Mouse (Mus musculus) ES-Bruce4 (cell line): Measurements from ENCODE around the gene Brpf1. TPM values are rescaled to one million over a fixed set of nuclear protein-coding genes. Genes with fewer than 3 reads are reported as not detected.
A peak's percentile ranks its signal among the peaks of the same experiment; 100 is the strongest.

Experiments used
- H3K27ac ChIP-seq: 2 replicates; pipeline ENCODE4 v1.5.1; 2012; ENCODE audit warnings: low read length, inconsistent platforms; ENCODE audit not compliant: insufficient read depth
- H3K27me3 ChIP-seq: 2 replicates; pipeline ENCODE4 v1.6.1; 2012; ENCODE audit warnings: mild to moderate bottlenecking, low read length, inconsistent platforms; ENCODE audit not compliant: control insufficient read depth, poor library complexity, insufficient read depth, severe bottlenecking
- H3K36me3 ChIP-seq: 2 replicates; pipeline ENCODE4 v1.6.1; 2012; ENCODE audit warnings: inconsistent platforms, mild to moderate bottlenecking, low read length, moderate library complexity; ENCODE audit not compliant: control insufficient read depth, poor library complexity, insufficient read depth, severe bottlenecking
- H3K4me1 ChIP-seq: one replicate; pipeline ENCODE4 v1.8.1; 2011; ENCODE audit warnings: low read length; ENCODE audit not compliant: control insufficient read depth, insufficient read depth
- H3K4me3 ChIP-seq: 2 replicates; pipeline ENCODE4 v1.5.1; 2011; ENCODE audit warnings: low read depth, mild to moderate bottlenecking, low read length
- H3K9ac ChIP-seq: 2 replicates; pipeline ENCODE4 v1.6.1; 2012; ENCODE audit warnings: low read depth, mild to moderate bottlenecking, inconsistent platforms; ENCODE audit not compliant: poor library complexity, severe bottlenecking
- H3K9me3 ChIP-seq: replicated peaks from 2 replicates; pipeline ENCODE4 v1.6.1; 2012; ENCODE audit warnings: mild to moderate bottlenecking, low read length, inconsistent platforms; ENCODE audit not compliant: control insufficient read depth, poor library complexity, insufficient read depth, severe bottlenecking
- CTCF ChIP-seq: IDR thresholded peaks from one replicate; pipeline ENCODE4 v1.8.1; 2011; ENCODE audit warnings: low read depth, low read length
- EP300 ChIP-seq: IDR thresholded peaks from 2 replicates; pipeline ENCODE4 v1.6.1; 2011; ENCODE audit warnings: low read depth, low read length; ENCODE audit not compliant: insufficient read depth
- POLR2A ChIP-seq: IDR thresholded peaks from one replicate; pipeline ENCODE4 v1.8.1; 2011; ENCODE audit warnings: low read length; ENCODE audit not compliant: insufficient read depth
- polyA plus RNA-seq: library from polyadenylated mRNA; stranded (reverse); fragments of >200 nt; gene quantifications from 2 replicates; pipeline ENCODE4 v1.2.4, GENCODE M21; 2011; ENCODE audit warnings: low read depth; ENCODE audit not compliant: missing spikeins, insufficient read depth, insufficient read length

Brpf1 gene
- polyA plus RNA-seq, 1 experiment, result 26.7 TPM

DNA sequence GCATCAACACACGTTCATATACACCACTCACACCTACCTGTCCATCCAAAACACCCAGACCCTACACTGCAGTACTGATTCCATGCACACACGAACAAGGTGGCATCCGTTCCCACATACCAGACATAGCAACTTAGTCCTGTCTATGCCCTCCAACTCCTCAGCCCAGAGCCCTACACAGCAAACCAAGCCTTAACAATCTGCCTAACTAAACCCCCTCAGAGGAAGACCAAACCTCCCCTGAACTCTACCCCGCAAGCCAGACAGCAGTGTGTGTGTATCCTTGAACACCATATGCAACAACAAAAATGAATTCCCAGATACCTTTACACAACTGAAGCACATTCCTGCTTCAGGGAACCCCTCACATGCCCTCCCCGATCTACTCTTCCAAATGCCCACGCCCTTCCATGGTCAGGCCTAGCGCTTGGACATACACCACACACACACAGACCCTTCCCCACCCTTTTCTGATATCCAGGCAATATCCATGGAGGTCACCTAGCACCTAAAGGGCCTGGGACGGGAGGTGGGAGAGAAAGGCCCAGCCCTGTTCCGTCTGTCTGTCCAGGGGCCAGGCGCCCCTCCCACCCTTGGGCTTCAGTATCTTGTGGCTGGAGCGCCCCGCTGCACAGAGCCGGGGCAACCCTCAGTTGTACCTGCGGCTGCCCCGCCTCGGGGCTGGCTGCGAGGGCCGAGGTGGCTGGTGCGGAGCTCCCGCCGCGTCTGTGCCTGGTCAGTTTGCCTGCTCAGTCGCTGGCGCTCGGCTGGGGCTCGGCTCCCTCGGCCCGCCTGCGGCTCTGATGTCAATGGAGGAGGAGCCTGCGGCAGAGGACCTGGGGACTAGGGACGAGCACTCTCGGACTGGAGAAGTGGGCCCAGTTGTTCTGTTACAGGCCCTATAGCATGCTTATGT is 36.5 kb downstream of the Brpf1 start, which contains the start of gene Camk1:
TSS of gene Camk1 (minus strand) at position 808 of the 916 bp plus-strand sequence.
- H3K27me3 ChIP-seq, result no peaks in the 10 kb centered on the region
- H3K27ac ChIP-seq, result no peak within 1 kb of the TSS
- H3K36me3 ChIP-seq, result no peaks in the 10 kb centered on the region
- TF ChIP-seq POLR2A, result no peak
- TF ChIP-seq CTCF, result no peak
- TF ChIP-seq EP300, result no peak
- H3K4me1 ChIP-seq, result no peaks in the 10 kb centered on the region
- H3K9me3 ChIP-seq, result no peaks in the 10 kb centered on the region
- peak within 1 kb of the TSS; percentile 41 for H3K4me3 ChIP-seq
- peak within 1 kb of the TSS; percentile 45 for H3K9ac ChIP-seq

DNA sequence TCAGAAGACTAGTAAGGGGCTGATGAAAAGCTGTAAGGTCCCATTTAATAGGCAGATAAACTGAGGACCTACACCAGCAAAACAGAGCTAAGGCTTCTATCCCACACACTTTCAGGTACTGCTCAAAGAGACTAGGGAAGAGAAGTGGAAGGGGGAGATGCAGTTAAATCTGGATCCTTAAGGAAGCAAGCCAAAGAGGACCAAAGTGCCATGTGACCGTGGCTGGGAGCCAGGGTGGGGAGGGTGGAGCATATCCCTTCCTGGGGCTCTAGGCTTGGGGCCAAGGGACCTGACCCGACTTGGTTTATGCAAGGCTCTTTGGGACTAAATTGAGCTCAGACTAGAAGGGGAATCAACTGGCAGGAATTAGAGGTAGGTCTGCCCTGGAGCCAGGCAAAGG is 37.4 kb downstream of the Brpf1 start:
- H3K36me3 ChIP-seq, result no peaks in the 10 kb centered on the region
- no peak overlapping the region for H3K27ac ChIP-seq
- TF ChIP-seq CTCF (no peak), POLR2A (no peak), EP300 (no peak)
- no peaks in the 10 kb centered on the region for H3K27me3 ChIP-seq
- H3K4me1 ChIP-seq, result no peaks in the 10 kb centered on the region
- H3K4me3 ChIP-seq, result no peak overlapping the region
- H3K9ac ChIP-seq, result 0 out of 2 replicates have a peak overlapping the region, but pooled peaks have one; percentile 45
- no peaks in the 10 kb centered on the region for H3K9me3 ChIP-seq

DNA sequence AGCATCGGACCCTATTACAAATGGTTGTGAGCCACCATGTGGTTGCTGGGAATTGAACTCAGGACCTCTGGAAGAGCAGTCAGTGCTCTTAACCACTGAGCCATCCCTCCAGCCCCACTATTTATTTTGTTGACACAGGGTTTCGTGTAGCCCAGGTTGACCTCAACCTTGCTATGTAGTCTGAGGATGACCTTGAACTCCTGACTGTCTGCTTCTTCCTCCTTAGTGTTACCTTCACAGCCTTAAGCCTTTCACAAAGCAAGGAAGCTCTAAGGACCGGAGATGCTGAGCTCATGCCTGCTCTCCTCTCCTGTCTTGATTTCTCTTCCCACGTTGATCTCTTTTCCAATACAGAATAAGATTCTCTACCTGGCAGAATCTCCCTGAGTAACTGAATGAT is 40.0 kb downstream of the Brpf1 start:
- Histone ChIP-seq H3K9ac (no peak overlapping the region), H3K27me3 (no peaks in the 10 kb centered on the region), H3K9me3 (no peaks in the 10 kb centered on the region), H3K4me1 (no peaks in the 10 kb centered on the region), H3K27ac (no peak overlapping the region), H3K36me3 (no peaks in the 10 kb centered on the region), H3K4me3 (no peak overlapping the region)
- no peak for TF ChIP-seq POLR2A
- TF ChIP-seq EP300, result no peak
- TF ChIP-seq CTCF, result no peak

DNA sequence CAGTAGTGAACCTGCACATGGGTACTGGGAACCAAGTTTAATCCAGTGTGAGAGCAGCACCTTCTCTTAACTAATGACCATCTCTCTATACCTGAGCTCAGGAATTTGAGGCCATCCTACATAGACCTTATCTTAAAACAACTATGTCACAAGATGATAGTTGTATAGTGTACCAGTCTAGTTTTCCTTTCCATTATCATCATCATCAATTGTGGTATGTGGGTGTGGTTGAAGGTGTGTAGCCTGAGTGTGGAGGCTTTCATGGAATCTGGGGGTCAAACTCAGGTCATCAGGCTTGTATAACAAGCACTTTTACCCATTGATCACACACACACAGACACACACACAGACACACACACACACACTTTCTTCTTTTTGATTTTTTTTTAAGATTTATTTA is 43.6 kb downstream of the Brpf1 start:
- 0 out of 2 replicates have a peak overlapping the region, but pooled peaks have one; percentile 20 for H3K27ac ChIP-seq
- no peaks in the 10 kb centered on the region for H3K9me3 ChIP-seq

DNA sequence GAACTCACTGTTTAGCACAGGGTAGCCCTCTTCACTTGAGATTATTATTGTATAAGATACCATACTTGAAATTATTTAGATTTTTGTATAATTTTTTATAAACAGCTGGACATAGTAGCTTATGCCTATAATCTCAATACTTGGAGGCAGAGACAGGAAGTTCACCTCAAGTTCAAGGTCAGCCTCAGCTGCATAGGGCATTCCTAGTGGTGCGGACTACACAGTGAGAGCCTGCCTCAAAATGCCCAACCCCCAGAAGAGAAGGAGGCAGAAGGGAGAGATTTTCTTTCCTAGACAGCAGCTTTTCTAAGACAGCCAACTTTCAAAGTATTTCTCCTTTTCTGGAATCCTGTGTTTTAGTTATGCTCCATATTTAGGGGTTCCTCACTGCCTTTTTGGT is 44.2 kb downstream of the Brpf1 start:
- no peak for TF ChIP-seq POLR2A
- TF ChIP-seq CTCF, result no peak
- TF ChIP-seq EP300, result no peak
- H3K36me3 ChIP-seq, result no peaks in the 10 kb centered on the region
- H3K4me3 ChIP-seq, result no peak overlapping the region
- H3K27me3 ChIP-seq, result no peaks in the 10 kb centered on the region
- no peak overlapping the region for H3K9ac ChIP-seq
- no peaks in the 10 kb centered on the region for H3K4me1 ChIP-seq
- no peaks in the 10 kb centered on the region for H3K9me3 ChIP-seq
- no peak overlapping the region for H3K27ac ChIP-seq

More for the DNA sequence above, 43.6 kb downstream of the Brpf1 start:
- TF ChIP-seq EP300 (no peak), POLR2A (no peak)
- no peaks in the 10 kb centered on the region for H3K36me3 ChIP-seq
- no peaks in the 10 kb centered on the region for H3K27me3 ChIP-seq
- no peaks in the 10 kb centered on the region for H3K4me1 ChIP-seq
- H3K4me3 ChIP-seq, result no peak overlapping the region
- H3K9ac ChIP-seq, result no peak overlapping the region

DNA sequence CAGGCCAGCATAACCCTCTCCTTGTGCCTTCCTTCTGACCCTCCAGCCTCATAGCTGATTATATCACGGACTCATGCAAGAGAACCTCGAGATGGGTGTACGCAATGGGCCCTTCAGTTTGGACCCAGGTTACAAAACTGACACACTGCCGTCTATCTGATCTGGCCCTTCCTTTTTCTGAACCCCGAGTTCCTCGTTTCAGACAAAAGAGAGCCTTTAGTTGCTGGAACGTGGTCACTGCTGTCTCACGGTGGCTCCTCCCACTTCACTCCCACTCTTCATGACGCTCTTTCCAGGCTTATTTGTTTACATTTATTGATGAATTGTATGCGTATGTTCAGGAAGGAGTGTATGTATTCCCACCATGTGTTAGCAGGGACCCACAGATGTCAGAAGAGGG is 44.7 kb downstream of the Brpf1 start:
- Histone ChIP-seq H3K4me1 (no peaks in the 10 kb centered on the region), H3K4me3 (no peak overlapping the region), H3K27ac (no peak overlapping the region), H3K9me3 (no peaks in the 10 kb centered on the region), H3K9ac (no peak overlapping the region), H3K36me3 (no peaks in the 10 kb centered on the region), H3K27me3 (no peaks in the 10 kb centered on the region)
- TF ChIP-seq CTCF (no peak), POLR2A (no peak), EP300 (no peak)
